Mouse (Mus musculus) testis, postnatal 10 days (tissue): ENCODE data around the gene Ankzf1.
"Not testable (repeated sequence)": the region's sequence is repeated elsewhere in the genome, so short reads cannot be mapped to it uniquely, and the experiment has no call there.

Experiments used
- DNase-seq: peaks from one replicate; pipeline ENCODE4 v3.0.0; 2021; ENCODE audit warnings: low spot score

Ankzf1 gene

DNA sequence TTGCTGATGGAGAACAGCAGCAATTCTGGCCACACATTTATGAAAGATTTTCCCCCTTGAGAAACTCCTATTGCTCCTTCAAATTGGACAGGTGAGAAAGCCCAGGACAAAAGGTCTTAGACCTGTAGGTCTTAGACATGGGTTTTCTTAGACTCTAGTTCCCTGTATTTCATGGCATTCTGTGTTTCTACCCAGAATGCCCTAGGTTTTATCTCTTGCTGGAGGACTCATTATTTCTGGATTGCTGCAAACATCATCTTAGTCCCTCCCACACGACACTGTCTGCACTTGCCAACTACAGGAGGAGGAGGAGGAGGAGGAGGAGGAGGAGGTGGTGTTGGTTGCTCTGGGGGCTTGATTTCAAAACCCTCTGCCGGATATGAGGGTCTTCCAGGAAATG is 34.2 kb downstream of the Ankzf1 start:
- peak; percentile 31 for DNase-seq

DNA sequence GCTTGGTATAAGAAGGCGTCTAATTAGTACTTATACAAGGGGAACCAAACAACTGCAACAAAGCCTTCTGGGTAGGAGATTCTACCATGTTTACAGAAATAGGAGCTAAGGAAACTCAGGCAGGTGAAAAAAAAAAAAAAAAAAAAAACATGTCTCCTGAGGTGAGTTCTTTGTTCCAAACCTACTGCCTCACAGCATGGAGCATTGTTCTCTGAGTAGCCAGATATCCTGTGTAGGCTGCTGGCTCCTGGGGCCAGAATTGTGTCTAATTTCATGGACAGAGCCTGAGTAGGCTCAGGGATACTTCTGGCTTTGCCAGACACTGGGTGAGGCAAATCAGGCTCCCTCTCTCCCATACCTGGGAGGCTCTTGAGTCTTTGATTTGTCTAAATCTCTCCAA is 35.7 kb downstream of the Ankzf1 start:
- DNase-seq: no peak

DNA sequence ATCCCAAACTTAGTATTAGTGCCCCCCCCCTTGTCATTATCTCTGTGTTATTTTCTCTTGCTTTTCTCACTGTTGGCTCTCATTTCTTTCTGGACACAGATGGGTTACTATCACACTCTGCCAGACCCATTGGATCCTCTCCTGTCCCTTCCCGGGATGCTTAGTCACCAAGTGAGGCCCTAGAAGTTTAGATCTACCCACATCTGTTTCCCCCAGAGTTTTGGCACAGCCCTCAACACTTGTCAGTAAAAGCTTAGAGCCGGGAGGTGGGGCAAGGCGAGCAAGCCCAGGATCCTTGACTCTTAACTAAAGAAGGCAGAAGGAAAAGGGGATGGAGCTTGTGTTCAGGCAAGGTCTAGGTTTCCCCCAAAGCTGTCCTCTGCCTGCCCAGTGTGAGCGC is 37.2 kb downstream of the Ankzf1 start:
- peak; percentile 26 for DNase-seq

DNA sequence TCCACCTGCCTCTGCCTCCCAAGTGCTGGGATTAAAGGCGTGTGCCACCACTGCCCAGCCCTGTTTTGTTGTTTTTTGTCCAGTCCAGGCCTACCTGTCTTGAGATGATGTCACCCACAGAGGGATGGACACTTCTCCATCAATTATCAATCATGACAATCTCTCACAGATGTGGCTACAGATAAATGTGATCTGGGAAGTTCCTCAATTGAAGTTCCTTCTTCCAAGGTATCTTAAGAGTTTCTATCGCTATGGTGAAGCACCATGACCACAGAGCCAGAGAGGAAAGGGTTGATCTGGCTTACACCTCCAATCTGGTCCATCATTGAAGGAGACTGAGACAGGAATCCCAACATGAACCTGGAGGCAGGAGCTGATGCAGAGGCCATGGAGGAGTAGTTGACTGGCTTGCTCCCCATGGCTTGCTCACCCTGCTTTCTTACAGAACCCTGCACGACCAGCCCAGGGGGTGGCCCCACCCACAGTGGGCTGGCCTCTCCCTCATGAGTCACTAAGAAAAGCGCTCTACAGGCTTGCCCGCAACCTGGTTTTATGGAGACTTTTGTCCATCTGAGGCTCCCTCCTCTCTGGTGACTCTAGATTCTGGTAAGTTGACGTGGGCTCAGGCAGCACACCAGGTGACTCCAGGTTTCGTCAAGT is 38.5 kb downstream of the Ankzf1 start:
- DNase-seq: no peak

DNA sequence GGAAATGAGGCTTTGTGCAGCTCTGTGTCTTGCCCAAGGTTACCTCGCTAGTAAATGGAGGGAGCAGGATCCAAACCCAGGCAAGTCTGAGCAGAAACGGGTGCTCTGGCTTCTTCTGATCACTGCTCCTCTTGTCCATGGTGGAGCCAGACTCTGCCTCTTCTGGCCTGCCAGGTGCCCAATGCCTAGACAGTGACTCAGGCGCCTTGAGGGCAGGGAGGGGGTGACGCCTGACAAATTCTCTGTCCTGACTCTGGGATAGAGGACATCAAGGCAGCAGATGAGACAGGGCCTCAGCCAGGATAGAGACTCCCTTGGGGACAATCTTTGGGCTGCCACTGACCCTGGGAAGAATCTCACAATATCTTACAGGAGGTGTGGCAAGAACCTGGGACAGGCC is 39.3 kb downstream of the Ankzf1 start:
- DNase-seq: no peak

DNA sequence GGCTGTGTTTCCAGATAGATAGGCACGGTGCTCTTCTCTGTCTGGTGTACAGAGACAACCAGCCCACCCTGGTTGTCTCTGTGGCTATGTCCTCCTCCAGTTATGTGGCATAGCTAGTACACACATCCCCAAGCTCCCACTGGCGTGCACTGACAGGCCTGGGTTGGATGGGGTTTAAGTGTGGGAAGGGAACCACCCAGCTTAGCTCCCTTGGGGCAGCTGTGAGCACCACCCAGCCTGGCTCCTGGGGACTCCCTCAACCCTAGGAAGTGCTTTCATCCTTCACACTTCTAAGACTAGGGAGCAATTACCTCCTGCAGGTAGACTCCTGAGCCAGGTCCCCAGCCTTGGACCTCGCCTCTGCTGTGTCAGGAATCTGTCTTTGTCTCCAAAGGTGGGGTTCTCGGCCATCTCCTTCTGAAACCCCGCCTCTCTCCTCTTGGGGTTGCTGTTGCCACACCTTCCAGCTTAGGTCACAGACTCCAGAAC is 39.8 kb downstream of the Ankzf1 start, which contains the start of gene A630095N17Rik:
Gene A630095N17Rik (minus strand): TSS at position 439 of the 489 bp plus-strand sequence.
- no peak for DNase-seq

DNA sequence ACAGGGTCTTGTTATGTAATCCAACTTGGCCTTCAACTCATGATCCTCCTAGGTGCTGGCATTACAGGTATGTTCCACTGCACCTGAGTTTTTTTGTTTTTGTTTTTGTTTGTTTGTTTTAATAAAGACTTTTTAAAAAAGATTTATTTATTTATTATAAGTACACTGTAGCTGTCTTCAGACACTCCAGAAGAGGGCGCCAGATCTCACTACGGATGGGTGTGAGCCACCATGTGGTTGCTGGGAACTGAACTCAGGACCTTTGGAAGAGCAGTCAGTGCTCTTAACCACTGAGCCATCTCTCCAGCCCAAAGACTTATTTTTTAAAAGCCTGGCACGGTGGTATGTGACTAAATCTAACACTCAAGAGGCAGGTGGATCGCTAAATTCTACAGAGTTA is 40.5 kb downstream of the Ankzf1 start:
- DNase-seq: not testable (repeated sequence)

DNA sequence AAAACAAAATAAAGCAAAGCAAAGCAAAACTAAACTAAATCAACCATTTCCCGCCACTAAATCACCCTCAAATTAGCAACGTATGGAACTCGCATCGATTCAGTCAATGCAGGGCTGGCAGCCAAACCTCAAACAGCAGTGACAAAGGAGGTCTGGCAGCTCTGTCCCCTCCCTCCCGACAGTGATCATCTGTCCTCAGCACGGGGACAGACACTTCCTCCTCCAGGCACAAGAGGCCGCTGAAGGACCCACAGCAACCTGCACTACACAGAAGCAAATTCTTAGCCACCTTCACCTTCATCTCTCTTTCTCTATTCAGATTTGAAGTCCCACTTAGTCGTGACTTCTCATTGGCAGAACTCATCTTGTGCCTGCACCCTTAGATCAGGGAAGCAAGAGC is 42.7 kb downstream of the Ankzf1 start:
- DNase-seq: peak; percentile 64

DNA sequence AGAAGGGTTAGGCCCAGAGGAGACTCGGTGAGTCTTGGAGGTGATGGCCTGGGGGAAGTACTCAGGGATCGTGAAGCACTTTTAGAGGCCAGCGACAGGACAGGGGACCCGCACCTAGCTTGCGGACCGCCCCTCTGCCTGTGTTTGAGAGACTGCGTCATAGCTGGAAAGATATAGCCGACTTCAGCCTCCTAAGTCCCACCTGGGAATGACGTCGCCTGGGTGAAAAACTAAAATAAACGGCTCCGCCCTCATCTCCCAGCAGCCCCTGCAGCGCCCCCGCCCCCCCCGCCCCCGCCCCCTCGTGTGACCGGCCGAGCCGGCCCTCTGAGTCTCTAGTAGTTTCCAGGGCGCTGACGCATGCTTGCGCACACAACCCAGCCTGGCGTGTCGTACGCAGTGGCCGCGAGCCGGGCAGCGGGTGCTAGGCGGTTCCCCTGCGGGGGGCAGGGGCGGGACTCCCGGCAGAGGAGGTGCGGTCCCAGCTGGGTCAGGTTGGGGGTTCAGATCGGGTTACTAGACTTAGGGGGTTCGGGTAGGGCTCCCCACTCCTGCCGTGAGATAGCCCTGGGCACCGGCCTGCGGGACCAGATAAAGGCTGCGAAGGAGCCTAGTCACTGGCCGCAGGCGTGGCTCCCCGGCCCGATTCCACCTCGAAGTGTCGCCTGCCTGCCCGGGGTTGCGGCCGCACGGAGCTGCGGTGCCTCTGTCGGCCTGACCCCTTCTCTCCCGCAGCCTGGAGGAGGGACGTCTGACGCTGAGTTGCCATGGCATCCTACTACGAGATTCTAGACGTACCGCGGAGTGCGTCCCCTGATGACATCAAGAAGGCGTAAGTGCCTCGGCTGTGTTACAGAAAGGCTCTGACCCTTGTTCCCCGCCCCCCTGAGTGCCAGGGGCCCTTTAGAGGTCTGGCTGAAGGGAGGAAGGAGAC is 44.4 kb downstream of the Ankzf1 start, which contains the start of gene Dnajb2:
Gene Dnajb2 (plus strand): TSS at position 290 of the 934 bp plus-strand sequence.
- DNase-seq: peak; percentile 83

DNA sequence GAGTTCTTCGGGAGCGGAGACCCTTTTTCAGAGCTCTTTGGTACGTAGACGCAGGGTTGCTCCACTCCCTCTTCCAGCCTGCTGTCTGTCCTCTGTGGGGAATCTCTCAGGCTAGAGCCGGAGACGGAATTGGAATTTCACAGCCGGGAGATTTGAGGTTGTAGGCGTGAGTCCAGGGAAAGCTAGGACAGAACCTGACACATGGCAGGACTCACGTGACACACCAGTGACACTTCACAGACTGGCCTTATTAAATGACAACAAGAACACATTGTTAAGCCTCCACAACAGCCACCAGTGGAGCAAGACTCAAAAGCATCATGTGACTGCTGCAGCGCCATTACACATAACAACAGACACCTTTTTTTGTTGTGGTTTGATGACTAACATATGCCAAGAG is 47.6 kb downstream of the Ankzf1 start:
- DNase-seq: no peak

DNA sequence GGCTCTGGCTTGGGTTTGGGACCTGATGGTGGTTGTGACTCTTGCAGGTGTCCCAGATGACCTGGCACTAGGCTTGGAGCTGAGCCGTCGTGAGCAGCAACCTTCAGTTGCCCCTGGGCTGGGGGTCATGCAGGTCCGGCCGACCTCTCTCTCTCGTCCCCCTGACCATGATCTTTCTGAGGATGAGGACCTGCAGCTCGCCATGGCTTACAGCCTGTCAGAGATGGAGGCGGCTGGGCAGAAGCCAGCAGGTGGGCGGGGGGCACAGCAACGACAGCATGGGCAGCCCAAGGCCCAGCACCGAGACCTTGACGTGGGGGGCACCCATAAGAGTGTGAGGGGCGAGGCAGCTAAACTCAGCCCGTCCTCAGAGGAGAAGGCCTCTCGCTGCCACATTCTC is 51.5 kb downstream of the Ankzf1 start:
- DNase-seq: no peak

DNA sequence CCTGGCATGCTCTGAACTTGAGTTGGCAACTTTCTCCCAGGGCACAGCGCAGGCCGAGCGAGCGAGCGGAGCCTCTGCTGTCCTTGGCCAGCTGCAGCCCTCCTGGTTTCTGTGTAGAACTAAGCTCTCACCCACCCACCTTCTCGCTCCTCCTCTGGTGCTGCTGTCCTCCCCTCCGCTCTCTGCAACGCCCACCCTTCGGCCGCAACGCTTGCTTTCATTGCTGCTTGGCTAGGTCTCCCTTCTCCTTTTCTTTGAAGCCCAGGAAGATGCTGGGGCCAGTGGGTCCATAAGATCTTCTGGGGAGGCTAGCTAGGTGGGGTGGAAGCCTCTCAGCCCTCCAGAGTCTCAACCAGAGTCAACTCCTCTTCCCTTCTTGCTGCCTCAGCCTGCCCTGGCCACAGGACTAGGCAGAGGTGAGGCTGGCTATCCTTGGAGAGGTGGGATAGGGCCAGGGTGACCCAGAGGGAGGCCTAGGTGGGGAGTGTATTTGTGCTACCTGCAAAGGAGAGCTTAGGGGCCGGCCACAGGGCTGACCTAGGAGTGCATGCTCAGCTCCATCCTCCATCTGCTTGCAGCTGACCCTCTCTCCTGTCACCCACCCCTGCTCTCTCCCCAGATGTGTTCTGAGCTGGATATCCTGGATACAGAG is 52.4 kb downstream of the Ankzf1 start:
- peak; percentile 38 for DNase-seq

DNA sequence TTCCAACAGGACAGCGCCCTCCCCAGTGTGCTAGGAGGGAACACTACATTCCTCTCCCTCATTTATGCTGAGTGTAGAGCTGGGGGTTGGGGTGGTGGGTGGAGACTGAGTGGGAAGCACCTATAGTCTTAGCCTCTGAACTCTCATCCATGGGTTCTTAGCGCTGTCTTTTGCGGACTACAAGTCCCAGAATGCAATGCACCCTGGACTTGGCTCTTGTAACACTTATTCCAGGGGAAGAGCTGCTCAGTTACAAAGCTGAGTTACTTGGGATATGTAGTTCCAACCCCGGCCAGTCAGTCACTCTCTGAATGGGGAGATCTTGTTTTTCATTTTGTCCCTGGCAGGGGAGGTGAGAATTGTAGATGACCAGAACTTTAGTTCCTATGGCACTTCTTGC is 52.9 kb downstream of the Ankzf1 start:
- DNase-seq: no peak

DNA sequence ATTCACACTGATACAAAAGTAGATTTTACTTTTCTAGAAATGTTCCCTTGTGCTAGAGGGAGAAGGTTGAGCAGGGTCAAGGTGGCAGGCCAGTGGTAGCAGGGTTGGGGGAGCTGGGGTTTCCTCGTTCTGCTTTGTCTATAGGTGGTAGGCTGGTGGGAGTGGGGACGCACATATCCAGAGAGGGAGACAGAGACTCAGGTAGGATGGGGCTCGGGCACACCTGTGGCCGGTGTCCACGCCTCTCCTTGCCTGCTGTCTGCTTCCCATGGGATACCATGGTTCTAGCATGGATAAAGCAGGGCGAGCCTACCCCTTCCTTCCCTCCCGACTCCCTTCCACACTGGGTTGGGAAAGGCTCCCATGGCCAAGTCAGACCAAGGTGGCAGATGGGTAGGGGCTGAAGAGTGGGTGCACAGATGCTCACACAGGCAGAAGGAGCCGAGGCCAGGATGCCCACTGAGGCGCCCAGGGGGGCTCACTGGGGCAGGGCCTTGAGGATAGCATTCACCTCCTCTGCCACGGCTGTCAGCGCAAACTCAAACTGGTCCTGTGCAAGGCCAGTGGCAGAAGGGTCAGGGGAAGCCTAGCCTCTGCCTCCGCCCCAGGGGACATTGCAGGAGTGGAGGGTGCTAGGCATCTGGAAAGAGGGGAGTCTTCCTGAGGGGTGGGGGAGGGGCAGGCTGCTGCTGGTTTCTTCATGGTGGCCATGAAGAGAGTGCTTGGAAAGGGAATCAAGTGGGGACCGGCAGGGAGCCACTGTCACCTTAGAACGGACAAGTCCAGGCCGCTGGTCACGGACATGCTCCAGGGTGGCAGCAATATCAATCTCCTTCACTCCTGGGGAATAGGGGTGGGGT is 55.4 kb downstream of the Ankzf1 start:
- no peak for DNase-seq

DNA sequence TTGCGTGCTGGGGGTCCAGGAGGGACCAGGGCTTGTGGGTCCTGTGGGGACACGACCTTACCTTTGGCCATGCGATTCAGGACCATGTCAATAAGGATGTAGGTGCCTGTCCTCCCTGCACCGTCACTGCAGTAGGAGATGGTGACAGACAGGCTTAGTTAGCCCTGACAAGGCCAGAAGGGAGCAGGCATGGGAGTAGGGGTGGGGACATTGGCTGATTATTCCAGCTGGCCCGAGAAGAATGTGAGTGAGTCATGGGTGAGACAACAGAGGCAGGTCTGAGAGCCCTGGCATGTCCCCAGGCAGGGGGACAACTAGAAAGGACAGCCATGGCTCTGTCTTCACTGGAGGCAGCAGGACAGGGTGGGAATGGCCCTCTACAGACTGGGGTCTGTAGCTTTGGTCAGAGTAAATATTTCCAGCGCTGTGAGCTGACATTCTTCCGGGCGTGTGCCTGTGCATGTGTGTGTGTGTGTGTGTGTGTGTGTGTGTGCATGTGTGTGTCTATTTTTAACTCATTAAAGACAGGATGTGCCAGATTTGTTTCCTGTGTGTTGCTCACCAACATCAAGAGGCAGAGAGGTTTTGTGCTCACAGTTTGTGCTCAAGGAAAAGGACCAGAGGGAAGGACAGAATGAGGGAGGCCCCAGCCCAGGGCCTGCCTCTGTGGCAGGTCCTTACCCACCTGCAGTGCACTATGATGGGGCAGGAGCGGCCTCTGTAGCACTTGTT is 56.3 kb downstream of the Ankzf1 start:
- DNase-seq: no peak
